Mouse (Mus musculus) spleen, adult 2 months (tissue): ENCODE data around the gene Meltf. TPM values are rescaled to one million over a fixed set of nuclear protein-coding genes. Genes with fewer than 3 reads are reported as not detected.

Experiments used
- DNase-seq, 2 experiments: peaks; one replicate each; pipeline versions ENCODE4 v3.0.0 to v3.0.0-alpha.2; 2012 to 2021; ENCODE audit warnings: low spot score in 2 of 2, low read depth in 1 of 2
- H3K27ac ChIP-seq: fragments of 200-500 bp; 2 replicates; pipeline ENCODE4 v1.5.1; 2012; ENCODE audit warnings: low read length, inconsistent platforms; ENCODE audit not compliant: insufficient read depth
- H3K27me3 ChIP-seq: fragments of 200-500 bp; 2 replicates; pipeline ENCODE4 v1.6.1; 2012; ENCODE audit warnings: mild to moderate bottlenecking, moderate library complexity, low read length, inconsistent platforms; ENCODE audit not compliant: control insufficient read depth, insufficient read depth
- H3K36me3 ChIP-seq: fragments of 200-500 bp; 2 replicates; pipeline ENCODE4 v1.6.1; 2012; ENCODE audit warnings: mild to moderate bottlenecking, low read length, inconsistent platforms; ENCODE audit not compliant: control insufficient read depth, insufficient read depth
- H3K4me1 ChIP-seq: fragments of 200-500 bp; 2 replicates; pipeline ENCODE4 v1.6.1; 2011; ENCODE audit warnings: inconsistent platforms; ENCODE audit not compliant: control insufficient read depth, insufficient read depth, insufficient read length
- H3K4me3 ChIP-seq: fragments of 200-500 bp; 2 replicates; pipeline ENCODE4 v1.5.1; 2011; ENCODE audit warnings: mild to moderate bottlenecking, inconsistent platforms; ENCODE audit not compliant: insufficient read depth, insufficient read length; ENCODE audit errors: extremely low read depth
- CTCF ChIP-seq: fragments of 200-500 bp; IDR thresholded peaks from 2 replicates; pipeline ENCODE4 v1.5.1; 2011; ENCODE audit warnings: mild to moderate bottlenecking, inconsistent platforms; ENCODE audit not compliant: insufficient read depth, insufficient read length, insufficient replicate concordance; ENCODE audit errors: extremely low read depth
- POLR2A ChIP-seq: fragments of 200-500 bp; IDR thresholded peaks from 2 replicates; pipeline ENCODE4 v1.6.1; 2011; ENCODE audit warnings: low read depth, low read length, inconsistent platforms
- WGBS: fragments of 180-500 bp; shearing (Covaris S2); methylation state at CpG from one replicate; pipeline ENCODE4 v1.1.7; 2018; 5-methylcytosine and 5-hydroxymethylcytosine counted together
- polyA plus RNA-seq: library from polyadenylated mRNA; depleted of rRNA; stranded (reverse); fragments of >200 nt; gene quantifications from 2 replicates; pipeline ENCODE4 v1.2.3, GENCODE M21; 2012

The Meltf gene
- polyA plus RNA-seq, 1 experiment = 0.07 TPM

DNA sequence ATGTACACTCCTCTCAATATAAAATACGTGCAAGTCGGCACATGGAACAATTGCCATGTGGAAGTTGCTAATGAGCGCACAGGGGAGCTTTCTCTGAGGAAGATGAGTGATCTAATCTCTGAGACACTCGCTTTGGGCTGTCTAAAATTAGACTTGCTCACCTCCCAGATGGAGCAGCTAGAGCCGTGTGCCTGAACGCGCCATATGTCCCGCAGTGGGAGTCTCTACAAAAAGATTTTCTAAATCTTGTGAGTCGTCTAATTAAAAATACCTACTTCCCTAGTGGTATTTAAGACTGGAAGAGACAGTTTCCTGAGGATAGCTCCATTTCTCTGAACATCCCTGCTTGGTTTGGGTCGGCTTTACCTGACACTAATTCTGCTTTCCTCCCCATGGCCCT is 2.2 kb upstream of the Meltf start:
- DNase-seq = no peak
- Histone ChIP-seq H3K36me3 (peaks cover 8% of the 10 kb centered on the region), H3K27ac (no peak overlapping the region), H3K4me1 (no peaks in the 10 kb centered on the region), H3K4me3 (no peak overlapping the region), H3K27me3 (no peaks in the 10 kb centered on the region)
- TF ChIP-seq POLR2A (no peak), CTCF (no peak)
- WGBS = 78% methylated on average over 10 of the region's 10 CpGs

DNA sequence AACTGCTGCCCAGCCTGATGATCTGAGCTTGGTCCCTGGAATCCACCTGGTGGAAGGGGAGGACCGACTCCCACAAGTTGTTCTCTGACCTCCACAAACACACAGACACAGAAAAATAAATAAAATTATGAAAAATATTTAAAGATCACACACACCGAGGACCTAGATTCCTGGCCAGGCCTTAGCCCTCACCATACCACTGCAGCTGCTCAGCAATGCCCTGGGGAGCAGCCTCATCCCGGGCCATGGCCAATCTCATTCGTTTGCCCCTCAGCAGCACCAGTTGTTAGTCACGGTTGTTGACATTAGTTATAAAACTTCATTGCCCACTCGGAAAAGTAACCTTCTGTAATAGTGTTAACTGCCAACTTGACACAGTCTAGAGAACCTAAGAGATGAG is 558 bp upstream of the Meltf start:
- 70% methylated on average over 6 of the region's 6 CpGs for WGBS

DNA sequence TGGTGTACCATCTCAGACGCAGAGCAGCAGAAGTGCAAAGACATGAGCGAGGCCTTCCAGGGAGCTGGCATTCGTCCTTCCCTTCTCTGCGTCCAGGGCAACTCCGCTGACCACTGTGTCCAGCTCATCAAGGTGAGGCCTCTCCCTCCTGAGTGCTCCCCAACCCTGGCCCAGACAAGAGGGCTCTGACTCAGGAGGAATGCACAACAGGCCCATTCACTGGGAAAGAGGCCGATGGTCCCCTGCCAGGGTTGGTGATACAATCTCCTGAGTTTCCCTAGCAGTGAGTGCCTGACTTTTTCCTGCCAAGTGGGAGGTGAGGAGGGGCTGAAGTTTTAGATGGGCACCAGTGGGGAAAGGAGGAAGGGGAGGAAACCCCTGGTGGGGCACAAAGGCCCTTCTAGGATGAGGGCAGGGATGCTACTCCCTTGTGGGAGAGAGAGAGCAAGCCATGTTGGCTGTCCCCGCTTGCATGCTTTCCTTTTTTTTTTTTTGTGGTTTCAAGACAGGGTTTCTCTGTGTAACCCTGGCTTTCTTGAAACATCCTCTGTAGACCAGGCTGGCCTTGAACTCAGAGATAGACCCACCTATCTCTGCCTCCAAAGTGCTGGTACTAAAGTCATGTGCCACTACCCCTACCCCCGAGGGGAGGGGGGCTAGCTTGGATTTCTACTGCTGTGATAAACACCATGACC is 1.7 kb downstream of the Meltf start:
- 82% methylated on average over 8 of the region's 8 CpGs for WGBS
- no peak for TF ChIP-seq CTCF
- no peak for TF ChIP-seq POLR2A
- no peak overlapping the region for H3K4me3 ChIP-seq
- no peaks in the 10 kb centered on the region for H3K27me3 ChIP-seq
- H3K27ac ChIP-seq = no peak overlapping the region
- H3K4me1 ChIP-seq = no peaks in the 10 kb centered on the region
- no peak for DNase-seq
- no peaks in the 10 kb centered on the region for H3K36me3 ChIP-seq

More for the DNA sequence above, 558 bp upstream of the Meltf start:
- H3K27me3 ChIP-seq = no peaks in the 10 kb centered on the region
- TF ChIP-seq CTCF = no peak
- no peak for TF ChIP-seq POLR2A
- DNase-seq = no peak
- peaks cover 5% of the 10 kb centered on the region; the same call in 1 of the 2 replicates for H3K36me3 ChIP-seq
- no peak overlapping the region for H3K27ac ChIP-seq
- H3K4me1 ChIP-seq = no peaks in the 10 kb centered on the region
- no peak overlapping the region for H3K4me3 ChIP-seq

DNA sequence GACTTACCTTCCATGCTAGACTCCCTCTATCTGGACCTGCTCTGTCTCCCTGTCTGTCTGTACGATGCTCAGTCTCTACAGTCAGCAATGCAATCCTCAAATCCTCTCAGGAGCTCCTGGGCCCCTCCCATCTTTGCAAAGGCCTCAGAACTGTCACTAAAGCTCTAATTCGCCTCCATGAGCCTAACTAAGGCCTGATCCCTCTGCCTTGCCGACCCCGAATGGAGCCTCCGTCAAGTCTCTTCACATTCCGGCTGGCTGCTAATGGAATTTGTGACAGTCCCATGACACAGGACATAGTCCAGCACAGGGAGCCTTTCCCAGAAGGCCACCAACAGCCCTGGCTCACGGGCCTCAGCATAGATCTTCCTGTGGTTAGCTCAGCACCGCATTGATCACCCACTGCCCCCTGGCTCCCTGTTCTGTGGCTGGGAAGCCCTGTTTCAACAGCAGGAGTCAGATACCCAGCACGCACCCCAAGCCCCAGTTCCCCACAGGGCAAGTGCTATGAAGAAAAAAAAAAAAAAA is 3.8 kb downstream of the Meltf start:
- Histone ChIP-seq H3K27me3 (no peaks in the 10 kb centered on the region), H3K27ac (no peak overlapping the region), H3K4me3 (no peak overlapping the region), H3K4me1 (no peaks in the 10 kb centered on the region), H3K36me3 (no peaks in the 10 kb centered on the region)
- no peak for DNase-seq
- WGBS = 84% methylated on average over 9 of the region's 9 CpGs
- no peak for TF ChIP-seq CTCF
- no peak for TF ChIP-seq POLR2A

DNA sequence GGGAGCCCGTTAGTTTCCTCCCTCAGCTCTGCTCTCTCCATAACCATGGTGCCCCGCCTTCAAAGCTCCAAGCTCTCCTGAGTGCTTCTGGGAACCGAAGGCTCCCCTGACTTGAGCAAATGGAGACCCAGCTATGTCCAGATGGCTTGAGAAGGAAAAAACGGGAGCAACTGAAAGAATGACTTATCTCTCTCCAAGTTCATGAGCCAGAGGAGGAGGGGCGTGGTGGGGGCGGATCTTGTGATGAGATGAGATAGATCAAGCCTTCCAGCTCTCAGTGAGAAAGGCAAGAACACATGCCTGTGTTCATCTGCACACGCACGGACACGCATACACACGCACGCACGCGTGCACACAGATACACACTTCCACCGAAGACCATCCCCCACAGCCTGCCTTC is 4.7 kb downstream of the Meltf start:
- no peaks in the 10 kb centered on the region for H3K4me1 ChIP-seq
- H3K36me3 ChIP-seq = no peaks in the 10 kb centered on the region
- H3K27me3 ChIP-seq = no peaks in the 10 kb centered on the region
- WGBS = 83% methylated on average over 14 of the region's 14 CpGs
- TF ChIP-seq CTCF = no peak
- no peak for TF ChIP-seq POLR2A
- H3K4me3 ChIP-seq = no peak overlapping the region
- no peak overlapping the region for H3K27ac ChIP-seq
- no peak for DNase-seq

DNA sequence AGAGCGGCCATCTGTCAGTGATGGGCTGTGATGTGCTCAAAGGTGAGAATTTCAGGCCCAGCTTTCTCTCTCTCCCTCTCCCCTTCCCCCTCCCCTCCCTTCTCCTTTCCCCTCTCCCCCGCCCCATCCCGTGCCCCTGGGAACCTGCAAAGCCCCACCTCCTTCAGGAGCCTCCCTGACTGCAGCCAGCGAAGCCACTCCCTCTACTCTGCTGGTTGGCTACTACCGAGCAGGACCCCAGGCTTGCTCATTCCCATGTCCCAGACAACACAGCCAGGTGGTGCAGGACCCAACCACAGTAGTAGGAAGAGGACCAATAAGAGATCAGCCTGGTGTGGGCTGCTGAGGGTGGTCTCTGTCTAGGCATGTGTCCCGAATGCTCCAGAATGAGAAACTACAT is 5.3 kb downstream of the Meltf start:
- 52% methylated on average over 6 of the region's 6 CpGs for WGBS
- H3K27me3 ChIP-seq = no peaks in the 10 kb centered on the region
- no peak overlapping the region for H3K4me3 ChIP-seq
- TF ChIP-seq CTCF (no peak), POLR2A (no peak)
- no peak overlapping the region for H3K27ac ChIP-seq
- no peaks in the 10 kb centered on the region for H3K36me3 ChIP-seq
- no peak for DNase-seq
- H3K4me1 ChIP-seq = no peaks in the 10 kb centered on the region

DNA sequence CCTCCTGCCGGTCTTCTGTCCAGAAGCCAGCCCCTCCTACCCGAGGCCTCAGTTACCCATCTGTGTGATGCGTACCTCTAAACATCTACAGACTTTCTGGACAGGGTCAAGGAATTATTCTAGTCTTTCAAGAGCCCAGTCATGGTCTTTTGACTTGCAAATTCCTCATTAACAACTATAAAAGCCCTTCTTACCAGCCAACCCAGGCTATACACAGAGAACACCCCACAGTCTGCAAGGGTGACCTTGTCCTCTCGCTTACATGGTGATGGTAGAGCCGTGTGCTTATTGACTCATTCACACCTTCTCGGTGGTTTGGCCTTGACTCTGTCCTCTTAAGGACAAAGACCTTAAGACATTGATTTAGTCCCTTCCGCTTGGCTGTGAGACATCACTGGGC is 12.3 kb downstream of the Meltf start:
- no peak for DNase-seq
- Histone ChIP-seq H3K36me3 (no peaks in the 10 kb centered on the region), H3K4me1 (no peaks in the 10 kb centered on the region), H3K4me3 (no peak overlapping the region), H3K27ac (no peak overlapping the region), H3K27me3 (no peaks in the 10 kb centered on the region)
- 89% methylated on average over 7 of the region's 7 CpGs for WGBS
- no peak for TF ChIP-seq CTCF
- no peak for TF ChIP-seq POLR2A
